Mouse (Mus musculus) liver, embryonic 13.5 days (tissue): ENCODE measurements around the gene Jup. TPM values are rescaled to one million over a fixed set of nuclear protein-coding genes. Genes with fewer than 3 reads are reported as not detected.

ENCODE experiments used
- ATAC-seq: fragments of 200-750 bp; cut with Nextera tagmentation; 2 replicates; pipeline ENCODE4 v1.8.0; 2017; ENCODE audit warnings: low read depth, mild to moderate bottlenecking, moderate number of reproducible peaks, moderate library complexity
- DNase-seq: peaks from one replicate; pipeline ENCODE4 v3.0.0; 2022
- H3K27ac ChIP-seq: fragments of 300-500 bp; sonication (generic); 2 replicates; pipeline ENCODE4 v1.5.1; 2015; ENCODE audit warnings: moderate library complexity, mild to moderate bottlenecking, inconsistent platforms
- H3K27me3 ChIP-seq: fragments of 300-500 bp; sonication (generic); 2 replicates; pipeline ENCODE4 v1.6.1; 2015; ENCODE audit warnings: mild to moderate bottlenecking, inconsistent platforms
- H3K36me3 ChIP-seq: fragments of 300-500 bp; sonication (generic); 2 replicates; pipeline ENCODE4 v1.6.1; 2015; ENCODE audit warnings: mild to moderate bottlenecking, inconsistent platforms
- H3K4me1 ChIP-seq: fragments of 300-500 bp; sonication (generic); replicated peaks from 2 replicates; pipeline ENCODE4 v1.6.1; 2015; ENCODE audit warnings: inconsistent platforms
- H3K4me2 ChIP-seq: fragments of 300-500 bp; sonication (generic); 2 replicates; pipeline ENCODE4 v1.6.1; 2015; ENCODE audit warnings: inconsistent platforms, mild to moderate bottlenecking, moderate library complexity
- H3K4me3 ChIP-seq: fragments of 300-500 bp; sonication (generic); replicated peaks from 2 replicates; pipeline ENCODE4 v1.5.1; 2015; ENCODE audit warnings: mild to moderate bottlenecking, inconsistent platforms
- H3K9ac ChIP-seq: fragments of 300-500 bp; sonication (generic); 2 replicates; pipeline ENCODE4 v1.6.1; 2015; ENCODE audit warnings: mild to moderate bottlenecking, inconsistent platforms
- H3K9me3 ChIP-seq: fragments of 300-500 bp; sonication (generic); replicated peaks from 2 replicates; pipeline ENCODE4 v1.6.1; 2016; ENCODE audit warnings: inconsistent platforms
- WGBS: fragments of 180-500 bp; shearing (Covaris S2); methylation state at CpG from one replicate; pipeline ENCODE4 v1.1.7; 2015; ENCODE audit not compliant: insufficient replicate concordance; 5-methylcytosine and 5-hydroxymethylcytosine counted together
- polyA plus RNA-seq: library from polyadenylated mRNA; unstranded; fragments of >200 nt; fragmentation: Nextera tagmentation; extraction: Ambion mirVana; gene quantifications from 2 replicates; pipeline ENCODE4 v1.2.1, GENCODE M21; 2015

Jup gene
- 13.2 and 15.5 TPM in 2 replicates for polyA plus RNA-seq

DNA sequence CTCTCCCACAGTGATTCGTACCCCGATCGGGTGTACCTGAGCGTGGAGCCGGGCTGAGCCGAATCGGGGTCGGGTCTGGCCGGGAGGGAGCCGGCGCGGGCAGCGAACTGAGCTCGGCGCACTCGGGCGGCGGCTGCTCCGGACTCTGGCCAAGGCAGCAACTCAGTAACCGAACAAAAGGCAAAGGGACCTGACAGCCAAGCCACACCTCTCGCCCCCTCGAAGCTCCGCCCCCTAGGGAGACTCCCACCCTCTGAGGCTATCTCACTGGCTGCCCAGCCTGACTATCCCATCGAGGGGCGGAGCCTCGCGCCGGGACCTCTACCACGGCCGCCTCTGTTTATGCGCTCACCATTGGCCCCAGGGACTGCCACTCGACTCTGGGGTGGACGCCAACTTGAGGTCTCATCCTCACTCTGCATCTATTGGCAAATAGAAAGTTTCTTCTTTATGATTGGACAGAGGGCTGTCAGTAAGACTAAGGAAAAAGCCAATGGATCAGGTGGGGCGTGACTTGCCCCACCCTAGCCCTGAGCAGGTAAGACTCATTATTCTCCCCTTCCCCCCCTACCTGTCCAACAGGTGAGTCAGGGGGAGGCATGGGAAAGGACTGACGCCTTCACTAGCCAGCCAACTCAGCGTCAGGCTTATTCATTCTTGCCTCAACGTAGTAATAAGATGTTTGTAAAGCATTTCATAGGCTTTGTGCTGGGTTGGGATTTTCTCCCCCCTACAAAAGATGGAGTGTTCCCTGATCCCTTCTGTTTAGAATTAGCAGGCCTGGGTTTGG lies at the start of gene Jup:
Gene Jup (minus strand): TSS at position 164 of the 790 bp plus-strand sequence.
- H3K4me1 ChIP-seq = peaks cover 77% of the 10 kb centered on the region
- WGBS = 1% methylated on average over 37 of the region's 37 CpGs

DNA sequence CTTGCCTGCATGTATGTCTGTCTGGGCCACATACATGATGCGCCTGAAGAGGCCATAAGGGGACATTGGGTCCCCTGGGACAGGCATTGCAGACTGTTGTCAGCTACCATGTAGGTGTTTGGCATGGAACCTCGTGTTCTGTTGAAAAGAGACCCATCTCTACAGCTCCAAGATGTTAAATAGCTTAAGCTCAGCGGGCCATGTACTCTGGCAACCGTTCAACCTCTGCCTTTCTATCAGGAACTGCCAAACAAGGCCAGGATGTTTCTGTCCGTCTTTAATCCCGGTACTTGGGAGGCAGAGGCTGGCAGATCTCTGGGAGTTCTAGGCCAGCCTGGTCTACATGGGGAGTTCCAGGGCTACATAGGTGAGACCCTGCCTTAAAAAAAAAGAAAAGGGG lies 45.1 kb upstream of the Jup start:
- Histone ChIP-seq H3K9me3 (no peaks in the 10 kb centered on the region), H3K36me3 (no peaks in the 10 kb centered on the region), H3K4me3 (no peak overlapping the region), H3K9ac (no peak overlapping the region), H3K4me1 (peaks cover 21% of the 10 kb centered on the region), H3K27ac (no peak overlapping the region), H3K4me2 (no peak overlapping the region), H3K27me3 (no peaks in the 10 kb centered on the region)
- DNase-seq (no peak), ATAC-seq (no peak)
- 73% methylated on average over 6 of the region's 6 CpGs for WGBS

More for the DNA sequence above, at the start of gene Jup:
- DNase-seq (peak; percentile 95), ATAC-seq (peak; percentile 95)
- peak within 1 kb of the TSS; percentile 68 for H3K9ac ChIP-seq
- H3K27ac ChIP-seq = peak within 1 kb of the TSS; percentile 76
- H3K4me2 ChIP-seq = peak within 1 kb of the TSS; percentile 72
- H3K27me3 ChIP-seq = peaks cover 45% of the 10 kb centered on the region
- peak within 1 kb of the TSS; percentile 60 for H3K4me3 ChIP-seq
- H3K36me3 ChIP-seq = no peaks in the 10 kb centered on the region
- H3K9me3 ChIP-seq = no peaks in the 10 kb centered on the region

DNA sequence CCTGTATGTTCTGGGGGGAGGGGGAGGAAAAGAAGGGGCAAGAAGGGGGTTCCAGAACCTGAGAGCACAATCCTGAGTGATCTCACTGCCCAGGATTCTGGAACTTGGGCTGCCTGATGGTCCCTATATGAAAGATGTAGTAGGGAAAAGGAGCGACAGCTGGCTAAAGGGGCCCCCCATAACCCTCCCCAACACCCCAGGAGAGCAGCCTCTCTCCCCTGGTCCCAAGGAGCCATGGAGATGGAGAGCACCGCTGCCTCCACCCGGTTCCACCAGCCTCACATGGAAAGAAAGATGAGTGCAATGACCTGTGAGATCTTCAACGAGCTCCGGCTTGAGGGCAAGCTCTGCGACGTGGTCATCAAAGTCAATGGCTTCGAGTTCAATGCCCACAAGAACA lies 44.2 kb upstream of the Jup start, which contains the start of the genes Nt5c3b and Klhl10:
Gene Nt5c3b (minus strand): TSS at position 12 of the 400 bp plus-strand sequence.
Gene Klhl10 (plus strand): TSS at position 121 of the 400 bp plus-strand sequence.
- H3K36me3 ChIP-seq = peaks cover under 1% of the 10 kb centered on the region; the same call in 1 of the 2 replicates
- WGBS = 77% methylated on average over 8 of the region's 8 CpGs
- H3K4me1 ChIP-seq = peaks cover 21% of the 10 kb centered on the region
- peak within 1 kb of the TSS; percentile 94 for H3K4me2 ChIP-seq
- H3K27ac ChIP-seq = peak within 1 kb of the TSS; percentile 16; the same call in 1 of the 2 replicates
- H3K9ac ChIP-seq = peak within 1 kb of the TSS; percentile 80
- DNase-seq (no peak), ATAC-seq (no peak)
- no peaks in the 10 kb centered on the region for H3K9me3 ChIP-seq
- H3K27me3 ChIP-seq = no peaks in the 10 kb centered on the region
- H3K4me3 ChIP-seq = peak within 1 kb of the TSS; percentile 71

DNA sequence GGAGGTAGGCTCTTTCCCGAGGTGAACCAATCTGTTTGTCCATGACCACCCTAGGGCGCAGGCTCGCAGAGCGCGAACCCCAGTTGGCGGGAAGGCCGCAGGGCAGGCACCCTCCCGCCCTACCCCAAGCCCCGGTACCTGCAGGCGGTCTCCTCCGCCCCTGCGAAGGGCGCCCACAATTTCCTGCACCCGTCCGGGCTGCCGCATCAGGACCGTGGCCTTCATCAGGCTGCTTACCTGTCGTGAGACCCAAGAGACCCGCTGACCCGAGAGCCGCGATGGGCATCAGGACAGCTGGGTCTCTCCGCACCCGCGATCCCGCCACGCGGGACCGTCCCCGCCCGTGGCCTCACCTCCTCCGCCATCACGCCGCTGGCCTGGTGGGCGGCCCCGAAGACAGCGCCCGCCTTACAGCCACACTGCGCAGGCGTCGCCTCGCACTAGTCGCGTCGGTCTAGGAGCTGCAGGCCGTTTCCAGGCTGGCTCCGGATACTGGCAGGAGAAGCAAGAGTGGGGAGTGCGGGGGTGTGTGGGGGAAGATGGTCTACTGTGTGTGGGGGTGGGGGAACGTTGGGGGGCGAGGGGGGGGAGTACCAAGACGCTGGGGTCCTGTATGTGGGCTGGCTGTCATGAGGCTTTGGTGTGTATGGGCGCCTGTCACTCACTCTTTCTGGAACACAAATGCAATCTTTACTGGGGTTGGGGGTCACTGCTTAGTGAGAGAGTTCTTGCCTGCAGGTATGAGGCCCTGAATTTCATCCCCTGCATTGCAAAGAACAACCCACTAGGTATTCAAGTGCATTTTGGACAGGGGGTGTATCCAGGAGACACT lies 43.3 kb upstream of the Jup start:
- Histone ChIP-seq H3K27ac (peak overlapping the region; percentile 16), H3K9ac (peak overlapping the region; percentile 80), H3K9me3 (no peaks in the 10 kb centered on the region), H3K4me2 (peak overlapping the region; percentile 94), H3K36me3 (peaks cover 7% of the 10 kb centered on the region; the same call in 1 of the 2 replicates), H3K4me1 (peaks cover 21% of the 10 kb centered on the region), H3K4me3 (peak overlapping the region; percentile 71), H3K27me3 (no peaks in the 10 kb centered on the region)
- ATAC-seq (peak; percentile 94), DNase-seq (peak; percentile 75)
- 1% methylated on average over 51 of the region's 52 CpGs for WGBS

DNA sequence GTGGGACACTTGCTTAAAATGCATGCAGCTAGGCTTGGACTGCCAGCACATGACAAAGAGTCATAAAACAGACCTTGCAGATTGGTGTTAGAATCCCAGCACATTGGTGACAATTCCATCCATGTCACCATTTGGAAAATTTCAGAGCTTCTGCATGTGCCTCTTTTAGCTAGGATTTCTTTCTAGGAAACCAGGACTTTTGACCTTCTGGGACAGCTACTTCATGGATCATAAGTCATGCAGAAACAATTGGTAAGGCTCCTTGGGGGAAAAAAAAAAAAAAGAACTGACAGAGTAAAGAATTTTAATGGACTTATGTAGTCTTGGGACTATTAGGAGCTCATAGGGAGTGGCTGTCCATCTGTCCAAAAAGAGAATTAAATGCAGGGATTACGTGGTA lies 40.3 kb upstream of the Jup start:
- no peak for DNase-seq
- peaks cover 10% of the 10 kb centered on the region; the same call in 1 of the 2 replicates for H3K36me3 ChIP-seq
- no peak overlapping the region for H3K9ac ChIP-seq
- peaks cover 21% of the 10 kb centered on the region for H3K4me1 ChIP-seq
- H3K4me3 ChIP-seq = no peak overlapping the region
- H3K27me3 ChIP-seq = no peaks in the 10 kb centered on the region
- ATAC-seq = no peak
- WGBS = 76% methylated on average over 1 of the region's 1 CpGs
- H3K4me2 ChIP-seq = no peak overlapping the region
- no peaks in the 10 kb centered on the region for H3K9me3 ChIP-seq
- no peak overlapping the region for H3K27ac ChIP-seq

DNA sequence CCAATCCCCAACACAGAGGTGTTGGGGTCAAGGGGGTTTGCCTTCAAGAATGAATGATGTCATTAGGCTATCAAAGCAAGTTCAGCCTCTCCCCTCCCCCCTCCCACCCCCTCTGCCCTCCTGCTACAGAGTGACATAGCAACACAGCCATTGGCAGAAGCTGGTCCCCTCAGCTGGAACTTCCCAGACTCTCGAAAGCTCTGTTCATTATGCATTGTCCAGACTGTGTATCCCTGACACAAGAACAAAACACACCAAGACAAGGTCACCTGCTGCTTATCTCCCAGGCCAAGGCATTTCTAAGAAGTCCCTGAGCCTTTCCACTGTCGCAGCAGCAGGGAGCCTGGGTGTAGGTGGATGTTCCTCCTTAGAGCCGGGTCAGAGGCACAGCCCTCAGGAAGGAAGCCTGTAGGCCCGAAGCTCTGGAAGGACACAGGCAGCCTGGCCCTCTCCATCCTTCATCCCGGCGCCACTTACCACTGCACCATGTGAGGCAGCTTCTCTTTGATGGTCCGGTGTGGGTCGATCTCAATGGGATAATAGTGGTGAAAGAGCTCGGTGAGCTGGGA lies 38.2 kb upstream of the Jup start:
- no peak for DNase-seq
- Histone ChIP-seq H3K27ac (no peak overlapping the region), H3K27me3 (no peaks in the 10 kb centered on the region), H3K36me3 (peaks cover 17% of the 10 kb centered on the region; the same call in 1 of the 2 replicates), H3K9me3 (no peaks in the 10 kb centered on the region), H3K4me3 (no peak overlapping the region), H3K4me1 (peaks cover 17% of the 10 kb centered on the region), H3K9ac (no peak overlapping the region), H3K4me2 (no peak overlapping the region)
- no peak for ATAC-seq
- 74% methylated on average over 9 of the region's 9 CpGs for WGBS

DNA sequence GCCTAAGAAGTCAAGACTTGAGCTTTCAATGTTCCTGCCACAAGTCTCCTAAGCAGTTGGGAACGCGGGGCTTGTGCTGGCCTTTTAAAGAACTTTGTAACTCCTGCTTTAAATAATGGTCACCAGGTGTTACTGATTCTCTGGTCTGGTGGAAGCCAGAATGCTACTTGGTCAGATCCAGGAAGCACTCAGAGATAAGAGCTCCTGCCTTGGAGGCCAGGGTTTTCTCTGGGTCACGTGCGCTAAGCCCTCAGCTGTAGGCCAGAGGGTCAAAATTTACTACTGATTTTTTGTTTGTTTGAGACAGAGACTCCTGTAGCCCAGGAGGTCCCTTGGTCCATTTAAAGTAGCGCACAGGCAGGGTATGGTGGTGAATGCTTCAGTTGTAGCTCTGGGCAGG lies 34.4 kb upstream of the Jup start:
- H3K9me3 ChIP-seq = no peaks in the 10 kb centered on the region
- H3K4me2 ChIP-seq = no peak overlapping the region
- no peak overlapping the region for H3K9ac ChIP-seq
- 0 out of 2 replicates have a peak, but pooled peaks cover 3% of the 10 kb centered on the region for H3K4me1 ChIP-seq
- H3K27me3 ChIP-seq = no peaks in the 10 kb centered on the region
- peaks cover 24% of the 10 kb centered on the region for H3K36me3 ChIP-seq
- no peak for DNase-seq
- no peak for ATAC-seq
- WGBS = 64% methylated on average over 5 of the region's 5 CpGs
- H3K27ac ChIP-seq = no peak overlapping the region
- H3K4me3 ChIP-seq = no peak overlapping the region

DNA sequence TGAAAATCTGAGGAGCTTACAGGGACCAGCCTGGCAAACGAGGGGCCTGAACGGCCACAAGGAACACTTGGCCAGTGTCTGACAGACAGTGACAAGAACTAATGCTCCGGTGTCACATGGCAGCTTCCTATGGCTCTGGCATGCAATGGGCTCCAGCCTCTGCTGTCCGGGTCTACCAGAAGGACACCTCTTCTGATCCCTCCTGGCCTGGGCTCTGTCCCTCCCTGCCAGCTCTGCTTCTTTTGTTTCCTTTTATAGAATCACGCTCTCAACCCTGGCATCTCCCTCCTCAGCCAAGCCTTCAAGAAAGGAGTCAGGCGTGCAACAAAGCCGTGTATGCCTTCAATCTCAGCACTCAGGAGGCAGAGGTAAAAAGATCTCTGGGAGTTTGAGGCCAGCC lies 32.5 kb upstream of the Jup start:
- H3K4me1 ChIP-seq = peaks cover 15% of the 10 kb centered on the region
- no peaks in the 10 kb centered on the region for H3K9me3 ChIP-seq
- no peak for ATAC-seq
- no peak for DNase-seq
- H3K36me3 ChIP-seq = peaks cover 14% of the 10 kb centered on the region
- no peak overlapping the region for H3K4me3 ChIP-seq
- WGBS = 87% methylated on average over 7 of the region's 7 CpGs
- no peak overlapping the region for H3K9ac ChIP-seq
- no peak overlapping the region for H3K4me2 ChIP-seq
- no peaks in the 10 kb centered on the region for H3K27me3 ChIP-seq
- H3K27ac ChIP-seq = no peak overlapping the region

DNA sequence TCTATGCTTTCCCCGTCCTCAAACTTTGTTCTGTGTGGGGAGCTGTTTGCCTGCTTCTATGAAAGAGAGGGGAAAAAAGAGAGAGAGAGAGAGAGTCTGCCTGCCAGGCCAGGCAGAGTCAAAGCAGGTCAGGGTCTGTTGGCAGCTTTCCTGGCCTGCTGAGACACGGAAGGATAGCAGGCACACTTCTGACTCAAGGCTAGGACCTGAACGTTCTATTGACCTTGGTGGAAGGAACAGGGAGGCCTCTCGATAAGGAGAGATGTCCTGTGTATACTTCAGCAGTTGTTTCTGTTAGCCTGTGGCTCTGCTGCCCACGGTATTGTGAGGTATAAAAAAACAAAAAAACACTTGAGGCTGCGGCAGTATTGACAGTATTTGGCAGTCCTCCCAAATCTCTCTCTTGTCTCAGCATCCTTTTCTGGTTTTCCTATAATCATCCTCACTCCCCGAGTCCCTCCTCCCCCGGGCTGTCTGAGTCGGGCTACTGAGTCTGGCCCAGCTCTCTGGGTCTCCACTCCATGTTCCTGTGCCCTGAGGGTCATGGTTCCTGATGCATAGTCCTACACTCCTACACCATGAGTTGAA lies 31.1 kb upstream of the Jup start:
- 64% methylated on average over 9 of the region's 9 CpGs for WGBS
- Histone ChIP-seq H3K4me2 (no peak overlapping the region), H3K9ac (no peak overlapping the region), H3K27me3 (no peaks in the 10 kb centered on the region), H3K4me1 (peaks cover 15% of the 10 kb centered on the region), H3K27ac (no peak overlapping the region), H3K9me3 (no peaks in the 10 kb centered on the region), H3K36me3 (peaks cover 14% of the 10 kb centered on the region), H3K4me3 (no peak overlapping the region)
- DNase-seq = no peak
- no peak for ATAC-seq

DNA sequence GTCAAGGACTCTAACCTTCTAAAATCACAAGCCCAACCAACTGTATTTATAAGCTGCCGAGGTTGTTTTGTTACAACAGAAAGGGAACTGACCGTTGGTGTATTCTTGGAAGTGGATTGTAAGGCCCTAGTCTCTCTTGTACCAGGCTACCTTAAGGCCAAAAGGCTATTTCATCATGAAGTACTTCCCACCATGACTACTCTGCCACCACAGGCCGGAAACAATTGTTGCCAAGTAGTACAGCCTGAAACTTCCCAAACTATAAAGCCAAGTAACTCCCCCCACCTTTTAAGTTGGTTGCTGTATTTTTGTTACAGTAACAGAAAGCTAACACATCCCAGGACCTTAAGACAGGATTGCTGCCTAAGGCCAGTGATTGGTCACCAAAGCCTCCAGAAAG lies 29.3 kb upstream of the Jup start:
- no peak overlapping the region for H3K9ac ChIP-seq
- no peak overlapping the region for H3K27ac ChIP-seq
- no peaks in the 10 kb centered on the region for H3K27me3 ChIP-seq
- H3K4me1 ChIP-seq = peaks cover 12% of the 10 kb centered on the region
- no peak for ATAC-seq
- 56% methylated on average over 3 of the region's 3 CpGs for WGBS
- peaks cover 12% of the 10 kb centered on the region; the same call in 1 of the 2 replicates for H3K36me3 ChIP-seq
- no peak overlapping the region for H3K4me3 ChIP-seq
- H3K4me2 ChIP-seq = no peak overlapping the region
- DNase-seq = no peak
- no peaks in the 10 kb centered on the region for H3K9me3 ChIP-seq
